Mouse (Mus musculus) forebrain, embryonic 10.5 days (tissue): ENCODE measurements around the gene Ghr. TPM values are rescaled to one million over a fixed set of nuclear protein-coding genes. Genes with fewer than 3 reads are reported as not detected.

Experiments used
- DNase-seq: peaks from one replicate; pipeline ENCODE4 v3.0.0-alpha.2; 2017; ENCODE audit warnings: low spot score; ENCODE audit errors: extremely low spot score
- H3K27ac ChIP-seq: fragments of 300-500 bp; sonication (generic); 2 replicates; pipeline ENCODE4 v1.5.1; 2016; ENCODE audit warnings: mild to moderate bottlenecking
- H3K27me3 ChIP-seq: fragments of 300-500 bp; sonication (generic); 2 replicates; pipeline ENCODE4 v1.6.1; 2016; ENCODE audit warnings: mild to moderate bottlenecking; ENCODE audit not compliant: poor library complexity, severe bottlenecking
- H3K36me3 ChIP-seq: fragments of 300-500 bp; sonication (generic); replicated peaks from 2 replicates; pipeline ENCODE4 v1.6.1; 2016; ENCODE audit warnings: mild to moderate bottlenecking, moderate library complexity
- H3K4me1 ChIP-seq: fragments of 300-500 bp; sonication (generic); 2 replicates; pipeline ENCODE4 v1.6.1; 2016
- H3K4me3 ChIP-seq: fragments of 300-500 bp; sonication (generic); 2 replicates; pipeline ENCODE4 v1.5.1; 2016; ENCODE audit warnings: mild to moderate bottlenecking, moderate library complexity
- H3K9me3 ChIP-seq: fragments of 300-500 bp; sonication (generic); 2 replicates; pipeline ENCODE4 v1.6.1; 2016; ENCODE audit warnings: mild to moderate bottlenecking, moderate library complexity
- WGBS: fragments of 180-500 bp; shearing (Covaris S2); methylation state at CpG from one replicate; pipeline ENCODE4 v1.1.7; 2016; 5-methylcytosine and 5-hydroxymethylcytosine counted together
- polyA plus RNA-seq: library from polyadenylated mRNA; unstranded; fragments of >200 nt; fragmentation: Nextera tagmentation; extraction: Ambion mirVana; gene quantifications from 2 replicates; pipeline ENCODE4 v1.2.1, GENCODE M21; 2016

Ghr gene
- polyA plus RNA-seq, 1 experiment from 2014 or later = 5.7 TPM

DNA sequence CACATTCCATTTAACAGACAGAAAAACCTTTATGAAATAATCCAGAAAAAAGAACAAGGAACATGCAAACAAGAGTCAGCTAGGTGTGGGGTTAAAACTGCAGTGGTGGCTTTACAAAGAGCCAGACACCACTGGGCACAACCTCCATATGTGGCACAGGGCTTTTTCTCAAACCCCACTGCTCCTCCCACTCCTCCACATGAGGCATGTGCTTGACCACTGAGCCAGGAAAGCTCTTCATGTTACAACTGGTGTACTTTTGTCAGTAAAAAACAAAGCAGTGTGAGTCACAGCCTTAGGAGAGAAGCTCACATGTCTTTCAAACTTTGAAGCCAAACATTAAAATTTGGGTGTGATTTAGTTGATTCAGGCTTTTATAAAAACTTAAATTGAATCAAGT is 302.1 kb downstream of the Ghr start:
- H3K27me3 ChIP-seq = no peaks in the 10 kb centered on the region
- no peaks in the 10 kb centered on the region for H3K9me3 ChIP-seq
- no peaks in the 10 kb centered on the region for H3K36me3 ChIP-seq
- H3K4me3 ChIP-seq = no peak overlapping the region
- DNase-seq = no peak
- H3K27ac ChIP-seq = no peak overlapping the region
- H3K4me1 ChIP-seq = 0 out of 2 replicates have a peak, but pooled peaks cover 2% of the 10 kb centered on the region

DNA sequence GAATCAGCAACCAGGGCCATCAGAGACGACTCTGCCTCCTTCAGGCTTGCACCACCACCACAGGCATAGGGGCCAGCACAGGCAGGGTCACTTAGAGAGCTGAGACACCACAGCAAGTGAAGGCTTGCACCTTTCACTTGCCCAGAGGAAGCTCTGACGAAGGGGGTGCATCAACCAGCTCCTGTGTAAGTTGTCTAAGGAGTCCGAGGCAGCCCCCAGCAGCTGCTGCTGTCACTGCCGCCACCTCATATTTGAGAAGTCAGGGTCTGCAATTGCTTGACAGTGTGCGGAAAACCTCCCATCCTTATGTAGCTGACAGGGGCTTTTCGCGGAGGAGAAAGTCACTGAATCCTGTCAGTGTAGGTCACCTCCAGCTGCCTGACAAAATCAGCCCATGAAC is 304.1 kb downstream of the Ghr start:
- Histone ChIP-seq H3K27me3 (no peaks in the 10 kb centered on the region), H3K36me3 (no peaks in the 10 kb centered on the region), H3K4me1 (0 out of 2 replicates have a peak, but pooled peaks cover 2% of the 10 kb centered on the region), H3K4me3 (no peak overlapping the region), H3K9me3 (no peaks in the 10 kb centered on the region), H3K27ac (no peak overlapping the region)
- DNase-seq = no peak
- 85% methylated on average over 7 of the region's 7 CpGs for WGBS

DNA sequence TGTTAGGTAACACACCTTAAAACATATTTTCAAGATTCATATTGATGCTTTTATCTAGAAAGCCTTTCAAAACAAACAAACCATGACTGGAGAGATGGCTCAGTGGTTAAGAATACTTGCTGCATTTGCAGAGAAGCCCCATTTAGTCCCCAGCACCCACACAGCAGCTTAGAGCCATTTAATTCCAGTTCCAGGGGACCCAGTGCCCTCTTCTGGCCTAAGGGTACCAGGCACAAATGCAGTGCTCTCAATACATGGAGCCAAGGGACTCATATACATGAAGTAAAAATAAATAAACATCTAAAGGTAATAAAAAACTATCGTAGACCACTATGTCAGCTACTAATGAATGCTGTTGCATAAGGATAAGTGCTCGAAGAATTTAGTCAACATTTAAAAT is 305.9 kb downstream of the Ghr start:
- 94% methylated on average over 2 of the region's 2 CpGs for WGBS
- DNase-seq = no peak
- H3K27me3 ChIP-seq = no peaks in the 10 kb centered on the region
- no peaks in the 10 kb centered on the region for H3K9me3 ChIP-seq
- H3K4me1 ChIP-seq = 0 out of 2 replicates have a peak, but pooled peaks cover 2% of the 10 kb centered on the region
- H3K4me3 ChIP-seq = no peak overlapping the region
- no peaks in the 10 kb centered on the region for H3K36me3 ChIP-seq
- no peak overlapping the region for H3K27ac ChIP-seq

DNA sequence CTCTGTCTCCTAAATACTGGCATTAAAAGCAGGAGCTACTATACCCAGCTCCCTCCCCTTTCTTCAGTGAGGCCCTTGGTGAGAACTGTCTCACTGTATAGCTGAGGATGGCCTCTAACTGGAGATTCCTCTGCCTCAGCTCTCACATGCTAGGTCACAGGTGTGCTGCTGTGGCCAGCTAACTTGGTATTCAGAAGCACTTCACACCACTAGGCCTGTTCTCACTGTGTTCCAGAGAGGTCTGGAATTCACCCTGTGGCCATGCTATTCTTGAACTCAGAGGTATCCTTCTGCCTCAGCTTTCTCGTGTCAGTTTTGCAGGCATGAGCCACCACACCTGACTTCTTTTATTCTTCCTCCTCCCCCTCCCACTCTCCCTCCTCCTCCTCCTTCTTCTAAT is 310.1 kb downstream of the Ghr start:
- Histone ChIP-seq H3K4me3 (no peak overlapping the region), H3K27ac (no peak overlapping the region), H3K36me3 (no peaks in the 10 kb centered on the region), H3K27me3 (no peaks in the 10 kb centered on the region), H3K9me3 (no peaks in the 10 kb centered on the region), H3K4me1 (peaks cover 18% of the 10 kb centered on the region)
- DNase-seq = no peak
- WGBS = 86% methylated on average over 1 of the region's 1 CpGs

DNA sequence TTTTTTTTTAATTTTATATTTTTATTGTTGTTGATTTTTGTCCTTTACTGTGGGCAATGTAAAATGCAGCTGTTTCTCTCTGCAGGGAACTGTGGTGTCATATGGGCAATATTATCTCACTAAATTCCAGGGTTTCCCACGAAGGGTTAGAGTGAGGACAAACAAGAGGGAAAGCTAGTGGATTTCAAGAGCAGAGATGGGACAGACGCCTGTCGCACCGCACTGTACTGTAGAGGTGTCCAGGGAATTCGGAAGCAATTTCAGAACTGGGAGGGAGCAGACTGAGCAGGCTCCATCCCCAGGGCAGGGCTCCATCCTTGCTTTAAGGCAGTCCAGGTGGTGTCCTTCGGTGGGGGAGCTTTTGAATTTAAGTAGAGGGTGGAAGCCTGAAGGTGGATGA is 312.1 kb downstream of the Ghr start:
- H3K27ac ChIP-seq = peak overlapping the region; percentile 63

GRCm38 (mm10) chr15:3270646-3271077 is 312.6 kb downstream of the Ghr start:
- no peaks in the 10 kb centered on the region for H3K27me3 ChIP-seq
- H3K36me3 ChIP-seq = no peaks in the 10 kb centered on the region
- H3K27ac ChIP-seq = peak overlapping the region; percentile 86
- WGBS = 7% methylated on average over 12 of the region's 12 CpGs
- peak; percentile 64 for DNase-seq
- peak overlapping the region; percentile 44 for H3K4me3 ChIP-seq
- H3K9me3 ChIP-seq = no peaks in the 10 kb centered on the region
- H3K4me1 ChIP-seq = peaks cover 18% of the 10 kb centered on the region

More for the DNA sequence above, 312.1 kb downstream of the Ghr start:
- Histone ChIP-seq H3K4me3 (peak overlapping the region; percentile 44), H3K27me3 (no peaks in the 10 kb centered on the region), H3K9me3 (no peaks in the 10 kb centered on the region), H3K36me3 (no peaks in the 10 kb centered on the region), H3K4me1 (peaks cover 18% of the 10 kb centered on the region)
- no peak for DNase-seq
- WGBS = 54% methylated on average over 6 of the region's 6 CpGs

DNA sequence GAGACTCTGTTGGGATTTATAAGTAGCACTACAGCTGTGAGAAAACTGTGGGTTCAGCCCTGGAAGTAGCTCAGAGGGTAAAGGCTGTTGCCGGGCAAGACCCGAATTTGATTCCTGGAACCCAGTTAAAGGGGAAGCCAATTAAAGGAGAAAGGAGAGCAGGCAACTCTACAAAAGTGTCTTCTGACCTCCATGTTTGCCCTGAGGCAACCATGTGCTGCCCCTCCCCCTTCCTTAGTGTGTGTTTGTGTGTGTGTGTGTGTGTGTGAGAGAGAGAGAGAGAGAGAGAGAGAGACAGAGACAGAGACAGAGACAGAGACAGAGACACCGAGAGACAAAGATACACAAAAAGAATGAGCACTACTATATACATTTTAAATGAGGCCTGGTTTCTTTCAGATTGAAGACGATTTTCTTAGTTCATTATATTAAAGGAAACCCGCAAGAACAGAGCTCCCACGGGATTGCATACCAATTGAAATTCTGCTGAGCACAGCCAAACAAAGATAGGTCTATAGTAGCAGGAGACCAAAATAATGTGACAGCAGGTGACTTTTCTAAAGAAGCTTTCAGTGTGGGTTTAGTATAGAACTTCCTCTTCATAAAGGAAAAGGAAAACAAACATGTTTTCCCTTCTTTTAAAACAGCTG is 313.2 kb downstream of the Ghr start:
- Histone ChIP-seq H3K36me3 (no peaks in the 10 kb centered on the region), H3K4me1 (peaks cover 18% of the 10 kb centered on the region), H3K9me3 (no peaks in the 10 kb centered on the region), H3K27ac (peak overlapping the region; percentile 86), H3K27me3 (no peaks in the 10 kb centered on the region), H3K4me3 (peak overlapping the region; percentile 44)
- 18% methylated on average over 6 of the region's 6 CpGs for WGBS
- peak; percentile 17 for DNase-seq

- Histone ChIP-seq H3K4me1 (peaks cover 18% of the 10 kb centered on the region), H3K36me3 (no peaks in the 10 kb centered on the region), H3K4me3 (no peak overlapping the region), H3K9me3 (no peaks in the 10 kb centered on the region), H3K27me3 (no peaks in the 10 kb centered on the region), H3K27ac (peak overlapping the region; percentile 86; the same call in 1 of the 2 replicates)
- WGBS = 72% methylated on average over 4 of the region's 4 CpGs
- peak; percentile 17 for DNase-seq
Observed at GRCm38 (mm10) chr15:3269496-3269895, 313.8 kb downstream of the Ghr start.

GRCm38 (mm10) chr15:3268247-3268646 is 315.0 kb downstream of the Ghr start, which contains the start of gene Selenop:
Gene Selenop, plus strand, starts transcription at chr15:3268547.
- Histone ChIP-seq H3K27ac (no peak within 1 kb of the TSS; the same call in 1 of the 2 replicates), H3K36me3 (no peaks in the 10 kb centered on the region), H3K27me3 (no peaks in the 10 kb centered on the region), H3K4me3 (no peak within 1 kb of the TSS), H3K9me3 (no peaks in the 10 kb centered on the region), H3K4me1 (peaks cover 18% of the 10 kb centered on the region)
- DNase-seq = no peak
- 89% methylated on average over 6 of the region's 6 CpGs for WGBS
